Mouse (Mus musculus) limb, embryonic 11.5 days (tissue): ENCODE measurements around the gene Nfic. TPM values are rescaled to one million over a fixed set of nuclear protein-coding genes. Genes with fewer than 3 reads are reported as not detected.
A peak's percentile ranks its signal among the peaks of the same experiment; 100 is the strongest.

Experiments
- ATAC-seq: fragments of 200-750 bp; cut with Nextera tagmentation; 2 replicates; pipeline ENCODE4 v1.8.0; 2017; ENCODE audit warnings: low read depth; ENCODE audit not compliant: insufficient number of reproducible peaks, low FRiP score, low TSS enrichment
- DNase-seq: peaks from one replicate; pipeline ENCODE4 v3.0.0-alpha.2; 2015; ENCODE audit warnings: low spot score
- H3K27ac ChIP-seq: fragments of 300-500 bp; sonication (generic); replicated peaks from 2 replicates; pipeline ENCODE4 v1.5.1; 2014; ENCODE audit warnings: low read depth, mild to moderate bottlenecking, low read length
- H3K27me3 ChIP-seq: fragments of 300-500 bp; sonication (generic); 2 replicates; pipeline ENCODE4 v1.6.1; 2014; ENCODE audit warnings: mild to moderate bottlenecking, low read length, mixed read lengths; ENCODE audit not compliant: control insufficient read depth, insufficient read depth
- H3K36me3 ChIP-seq: fragments of 300-500 bp; sonication (generic); 2 replicates; pipeline ENCODE4 v1.6.1; 2014; ENCODE audit warnings: mild to moderate bottlenecking, low read length, moderate library complexity, mixed read lengths; ENCODE audit not compliant: control insufficient read depth, insufficient read depth
- H3K4me1 ChIP-seq: fragments of 300-500 bp; sonication (generic); 2 replicates; pipeline ENCODE4 v1.6.1; 2014; ENCODE audit warnings: low read length, mixed read lengths; ENCODE audit not compliant: control insufficient read depth, insufficient read depth
- H3K4me2 ChIP-seq: fragments of 300-500 bp; sonication (generic); 2 replicates; pipeline ENCODE4 v1.6.1; 2014; ENCODE audit warnings: low read depth, mild to moderate bottlenecking, moderate library complexity; ENCODE audit not compliant: severe bottlenecking
- H3K4me3 ChIP-seq: fragments of 300-500 bp; sonication (generic); 2 replicates; pipeline ENCODE4 v1.5.1; 2014; ENCODE audit warnings: low read depth, low read length
- H3K9ac ChIP-seq: fragments of 300-500 bp; sonication (generic); 2 replicates; pipeline ENCODE4 v1.6.1; 2014; ENCODE audit warnings: mild to moderate bottlenecking, low read length
- H3K9me3 ChIP-seq: fragments of 300-500 bp; sonication (generic); 2 replicates; pipeline ENCODE4 v1.6.1; 2016; ENCODE audit warnings: low read length; ENCODE audit not compliant: control insufficient read depth
- WGBS: fragments of 180-500 bp; shearing (Covaris S2); extraction: QIAGEN DNeasy Blood & Tissue Kit; methylation state at CpG from one replicate; pipeline ENCODE4 v1.1.7; 2014; 5-methylcytosine and 5-hydroxymethylcytosine counted together
- polyA plus RNA-seq: library from polyadenylated mRNA; unstranded; fragments of >200 nt; fragmentation: Nextera tagmentation; extraction: Ambion mirVana; gene quantifications from 2 replicates; pipeline ENCODE4 v1.2.1, GENCODE M21; 2014

Gene Nfic
- polyA plus RNA-seq, 1 experiment from 2014 or later: 16.7 TPM

DNA sequence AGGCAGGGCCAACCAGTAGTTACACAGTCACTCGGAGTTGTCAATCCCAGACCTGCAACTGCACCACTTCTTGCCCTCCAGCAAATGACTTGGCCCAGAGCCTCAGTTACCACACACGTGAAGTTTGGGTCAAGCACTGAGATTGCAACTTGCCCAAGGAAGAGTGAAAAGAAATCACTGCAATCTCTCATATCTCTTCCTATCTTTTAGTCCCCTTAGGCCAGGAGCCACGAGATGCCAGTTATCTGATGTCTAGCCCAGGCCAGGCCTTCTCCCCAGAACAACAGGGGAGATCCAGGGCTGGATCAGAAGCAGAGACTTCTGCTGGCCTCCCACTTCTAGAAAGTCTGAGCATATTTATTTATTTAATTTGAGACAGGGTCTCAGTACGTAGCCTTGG is 99.9 kb downstream of the Nfic start:
- Histone ChIP-seq H3K9me3 (no peaks in the 10 kb centered on the region), H3K27me3 (no peaks in the 10 kb centered on the region), H3K27ac (no peak overlapping the region), H3K36me3 (peaks cover 2% of the 10 kb centered on the region; the same call in 1 of the 2 replicates), H3K9ac (no peak overlapping the region), H3K4me1 (peaks cover 13% of the 10 kb centered on the region; the same call in 1 of the 2 replicates), H3K4me3 (no peak overlapping the region), H3K4me2 (no peak overlapping the region)
- DNase-seq (no peak), ATAC-seq (no peak)
- 81% methylated on average over 4 of the region's 4 CpGs for WGBS

GRCm38 (mm10) chr10:81354738-81355477 is 100.5 kb downstream of the Nfic start:
- no peak overlapping the region for H3K4me2 ChIP-seq
- no peaks in the 10 kb centered on the region for H3K27me3 ChIP-seq
- H3K4me3 ChIP-seq: no peak overlapping the region
- ATAC-seq: no peak
- H3K36me3 ChIP-seq: no peaks in the 10 kb centered on the region; the same call in 1 of the 2 replicates
- no peaks in the 10 kb centered on the region for H3K9me3 ChIP-seq
- H3K4me1 ChIP-seq: peaks cover 13% of the 10 kb centered on the region; the same call in 1 of the 2 replicates
- 57% methylated on average over 9 of the region's 9 CpGs for WGBS
- no peak overlapping the region for H3K9ac ChIP-seq
- no peak overlapping the region for H3K27ac ChIP-seq
- DNase-seq: no peak

DNA sequence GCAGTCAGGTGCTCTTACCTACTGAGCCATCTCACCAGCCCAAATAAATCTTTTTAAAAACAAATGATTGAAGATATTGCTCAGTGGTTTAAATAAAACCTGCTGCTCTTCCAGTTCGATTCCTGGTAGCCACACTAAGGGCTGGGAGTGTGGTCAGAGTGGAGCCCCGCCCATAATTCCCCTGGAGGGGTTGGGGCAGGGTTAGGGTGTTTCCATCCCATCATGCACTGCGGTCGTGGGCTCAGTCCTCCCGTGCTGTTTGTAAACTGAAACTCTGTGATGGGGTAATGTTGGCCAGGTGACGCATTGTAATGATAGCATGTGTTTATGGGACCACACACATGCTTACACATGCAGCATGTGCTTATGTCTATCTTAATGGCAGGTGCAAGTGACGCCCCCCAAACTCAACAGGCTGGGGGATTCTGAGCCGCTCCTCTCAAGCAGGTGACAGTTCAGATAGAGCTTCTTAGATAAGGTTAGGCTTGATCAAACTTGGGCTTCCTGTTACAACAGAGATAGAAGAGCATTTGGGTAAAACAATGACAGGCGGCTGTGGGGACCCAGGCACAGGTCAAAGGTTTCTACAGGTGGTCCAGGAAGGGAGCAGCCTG is 103.7 kb downstream of the Nfic start:
- H3K27me3 ChIP-seq: no peaks in the 10 kb centered on the region
- H3K4me2 ChIP-seq: 0 out of 2 replicates have a peak overlapping the region, but pooled peaks have one; percentile 4
- H3K4me3 ChIP-seq: no peak overlapping the region
- ATAC-seq: no peak
- no peak overlapping the region for H3K27ac ChIP-seq
- no peak for DNase-seq
- H3K4me1 ChIP-seq: peaks cover 16% of the 10 kb centered on the region
- no peaks in the 10 kb centered on the region for H3K9me3 ChIP-seq
- 23% methylated on average over 9 of the region's 9 CpGs for WGBS
- H3K36me3 ChIP-seq: peaks cover 2% of the 10 kb centered on the region; the same call in 1 of the 2 replicates
- no peak overlapping the region for H3K9ac ChIP-seq

- peak within 1 kb of the TSS; percentile 62; the same call in 1 of the 2 replicates for H3K27ac ChIP-seq
- peak within 1 kb of the TSS; percentile 89 for H3K4me2 ChIP-seq
- peaks cover 2% of the 10 kb centered on the region; the same call in 1 of the 2 replicates for H3K36me3 ChIP-seq
- no peaks in the 10 kb centered on the region; the same call in 1 of the 2 replicates for H3K27me3 ChIP-seq
- DNase-seq (peak; percentile 99), ATAC-seq (peak; percentile 88)
- H3K4me1 ChIP-seq: peaks cover 20% of the 10 kb centered on the region
- WGBS: under 1% methylated on average over 54 of the region's 54 CpGs
- peak within 1 kb of the TSS; percentile 92 for H3K9ac ChIP-seq
- H3K9me3 ChIP-seq: no peaks in the 10 kb centered on the region
- H3K4me3 ChIP-seq: peak within 1 kb of the TSS; percentile 98
Observed at GRCm38 (mm10) chr10:81350351-81351063, 104.9 kb downstream of the Nfic start, which contains the start of gene Hmg20b. Gene Hmg20b, minus strand, starts transcription at chr10:81350480.

DNA sequence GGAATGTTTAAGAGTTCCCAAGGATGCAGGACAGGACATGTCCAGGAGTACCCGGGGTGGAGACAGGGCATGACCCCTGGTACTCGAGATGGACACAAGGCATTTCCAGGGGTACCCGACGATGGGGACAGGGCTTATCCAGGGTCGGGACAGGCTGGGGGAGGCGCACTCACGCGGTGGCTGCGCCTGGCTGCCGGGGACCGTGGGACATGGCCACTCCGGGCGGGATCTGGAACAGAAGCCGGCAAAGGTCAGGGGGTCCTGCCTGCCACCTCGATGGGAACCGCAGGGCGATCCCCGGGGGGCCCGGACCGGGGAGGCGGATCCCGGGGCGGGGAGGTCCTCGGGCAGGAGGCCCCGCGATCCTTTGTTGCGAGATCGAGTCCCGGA is 105.5 kb downstream of the Nfic start:
- Histone ChIP-seq H3K27me3 (no peaks in the 10 kb centered on the region; the same call in 1 of the 2 replicates), H3K9me3 (no peaks in the 10 kb centered on the region), H3K9ac (peak overlapping the region; percentile 92), H3K4me3 (peak overlapping the region; percentile 98), H3K4me1 (peaks cover 20% of the 10 kb centered on the region), H3K27ac (peak overlapping the region; percentile 62; the same call in 1 of the 2 replicates), H3K36me3 (peaks cover 2% of the 10 kb centered on the region; the same call in 1 of the 2 replicates), H3K4me2 (peak overlapping the region; percentile 89)
- DNase-seq: no peak
- 0% methylated on average over 25 of the region's 29 CpGs for WGBS
- peak; percentile 1; the same call in 1 of the 2 replicates for ATAC-seq

DNA sequence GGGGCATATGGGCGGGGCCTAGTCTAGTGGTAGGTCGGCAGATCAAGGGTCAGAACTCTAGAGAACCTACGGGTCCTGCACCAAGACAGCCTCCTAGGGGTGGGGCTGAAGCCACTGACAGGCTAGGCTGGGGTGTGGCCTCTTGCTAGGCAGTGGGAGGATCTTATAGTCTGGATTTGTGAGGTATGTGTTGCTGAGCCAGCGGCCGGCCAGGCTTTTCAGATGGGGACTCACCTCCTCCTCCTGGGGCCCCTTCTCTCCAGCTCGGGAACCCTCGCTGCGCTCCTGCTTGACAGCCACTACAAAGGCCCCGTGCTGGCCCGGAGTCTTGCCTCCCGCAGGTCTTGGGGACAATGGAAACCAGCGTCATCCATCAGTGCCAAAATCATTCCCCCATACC is 106.3 kb downstream of the Nfic start:
- ATAC-seq (no peak), DNase-seq (no peak)
- peaks cover 20% of the 10 kb centered on the region for H3K4me1 ChIP-seq
- H3K4me2 ChIP-seq: peak overlapping the region; percentile 89
- peak overlapping the region; percentile 98 for H3K4me3 ChIP-seq
- peak overlapping the region; percentile 92; the same call in 1 of the 2 replicates for H3K9ac ChIP-seq
- H3K27ac ChIP-seq: no peak overlapping the region
- 8% methylated on average over 12 of the region's 12 CpGs for WGBS
- peaks cover 2% of the 10 kb centered on the region; the same call in 1 of the 2 replicates for H3K36me3 ChIP-seq
- peaks cover 6% of the 10 kb centered on the region; the same call in 1 of the 2 replicates for H3K27me3 ChIP-seq
- no peaks in the 10 kb centered on the region for H3K9me3 ChIP-seq

- H3K27ac ChIP-seq: no peak overlapping the region; the same call in 1 of the 2 replicates
Observed at GRCm38 (mm10) chr10:81346453-81347067, 108.9 kb downstream of the Nfic start.

More at GRCm38 (mm10) chr10:81346453-81347067, 108.9 kb downstream of the Nfic start:
- Histone ChIP-seq H3K4me3 (peak overlapping the region; percentile 30), H3K36me3 (peaks cover 2% of the 10 kb centered on the region; the same call in 1 of the 2 replicates), H3K4me2 (peak overlapping the region; percentile 51), H3K4me1 (peaks cover 24% of the 10 kb centered on the region), H3K9me3 (no peaks in the 10 kb centered on the region), H3K9ac (peak overlapping the region; percentile 43), H3K27me3 (peaks cover 29% of the 10 kb centered on the region)
- peak; percentile 82 for DNase-seq
- ATAC-seq: no peak
- 5% methylated on average over 50 of the region's 55 CpGs for WGBS
